Mouse (Mus musculus): ENCODE data around the gene Scly.

GRCm38 (mm10) chr1:91370055-91370454, 71.9 kb downstream of the Scly start:
- TF ChIP-seq CTCF (IDR thresholded peaks at IDR 0.05; ENCODE audit: extremely low read depth, insufficient read depth, low read length): no peak
- no peak for TF ChIP-seq POLR2A (IDR thresholded peaks at IDR 0.05; ENCODE audit: extremely low read depth, insufficient read depth, low read length)
